Mouse (Mus musculus) limb, embryonic 11.5 days (tissue): ENCODE measurements around the gene Pcbp1. TPM values are rescaled to one million over a fixed set of nuclear protein-coding genes. Genes with fewer than 3 reads are reported as not detected.
"Not testable (repeated sequence)": the region's sequence is repeated elsewhere in the genome, so short reads cannot be mapped to it uniquely, and the experiment has no call there.

ENCODE experiments used
- ATAC-seq: fragments of 200-750 bp; cut with Nextera tagmentation; 2 replicates; pipeline ENCODE4 v1.8.0; 2017; ENCODE audit warnings: low read depth; ENCODE audit not compliant: insufficient number of reproducible peaks, low FRiP score, low TSS enrichment
- DNase-seq: peaks from one replicate; pipeline ENCODE4 v3.0.0-alpha.2; 2015; ENCODE audit warnings: low spot score
- H3K27ac ChIP-seq: fragments of 300-500 bp; sonication (generic); replicated peaks from 2 replicates; pipeline ENCODE4 v1.5.1; 2014; ENCODE audit warnings: low read depth, mild to moderate bottlenecking, low read length
- H3K27me3 ChIP-seq: fragments of 300-500 bp; sonication (generic); 2 replicates; pipeline ENCODE4 v1.6.1; 2014; ENCODE audit warnings: mild to moderate bottlenecking, low read length, mixed read lengths; ENCODE audit not compliant: control insufficient read depth, insufficient read depth
- H3K36me3 ChIP-seq: fragments of 300-500 bp; sonication (generic); 2 replicates; pipeline ENCODE4 v1.6.1; 2014; ENCODE audit warnings: mild to moderate bottlenecking, low read length, moderate library complexity, mixed read lengths; ENCODE audit not compliant: control insufficient read depth, insufficient read depth
- H3K4me1 ChIP-seq: fragments of 300-500 bp; sonication (generic); 2 replicates; pipeline ENCODE4 v1.6.1; 2014; ENCODE audit warnings: low read length, mixed read lengths; ENCODE audit not compliant: control insufficient read depth, insufficient read depth
- H3K4me2 ChIP-seq: fragments of 300-500 bp; sonication (generic); 2 replicates; pipeline ENCODE4 v1.6.1; 2014; ENCODE audit warnings: low read depth, mild to moderate bottlenecking, moderate library complexity; ENCODE audit not compliant: severe bottlenecking
- H3K4me3 ChIP-seq: fragments of 300-500 bp; sonication (generic); 2 replicates; pipeline ENCODE4 v1.5.1; 2014; ENCODE audit warnings: low read depth, low read length
- H3K9ac ChIP-seq: fragments of 300-500 bp; sonication (generic); 2 replicates; pipeline ENCODE4 v1.6.1; 2014; ENCODE audit warnings: mild to moderate bottlenecking, low read length
- H3K9me3 ChIP-seq: fragments of 300-500 bp; sonication (generic); 2 replicates; pipeline ENCODE4 v1.6.1; 2016; ENCODE audit warnings: low read length; ENCODE audit not compliant: control insufficient read depth
- WGBS: fragments of 180-500 bp; shearing (Covaris S2); extraction: QIAGEN DNeasy Blood & Tissue Kit; methylation state at CpG from one replicate; pipeline ENCODE4 v1.1.7; 2014; 5-methylcytosine and 5-hydroxymethylcytosine counted together
- polyA plus RNA-seq: library from polyadenylated mRNA; unstranded; fragments of >200 nt; fragmentation: Nextera tagmentation; extraction: Ambion mirVana; gene quantifications from 2 replicates; pipeline ENCODE4 v1.2.1, GENCODE M21; 2014

The Pcbp1 gene
- 499 and 548 TPM in 2 replicates for polyA plus RNA-seq

GRCm38 (mm10) chr6:86526032-86526960 lies at the start of gene Pcbp1:
Gene Pcbp1, minus strand, starts transcription at chr6:86526321.
- peaks cover 2% of the 10 kb centered on the region; the same call in 1 of the 2 replicates for H3K4me1 ChIP-seq
- ATAC-seq: peak; percentile 77
- no peaks in the 10 kb centered on the region; the same call in 1 of the 2 replicates for H3K36me3 ChIP-seq
- DNase-seq: peak; percentile 98
- H3K27ac ChIP-seq: peak within 1 kb of the TSS; percentile 100
- peak within 1 kb of the TSS; percentile 100 for H3K9ac ChIP-seq
- peak within 1 kb of the TSS; percentile 84 for H3K4me3 ChIP-seq
- WGBS: under 1% methylated on average over 102 of the region's 120 CpGs
- no peaks in the 10 kb centered on the region for H3K9me3 ChIP-seq
- H3K4me2 ChIP-seq: peak within 1 kb of the TSS; percentile 89
- H3K27me3 ChIP-seq: no peaks in the 10 kb centered on the region

GRCm38 (mm10) chr6:86574495-86574894 lies 48.4 kb upstream of the Pcbp1 start:
- Histone ChIP-seq H3K27me3 (no peaks in the 10 kb centered on the region), H3K4me3 (no peak overlapping the region)
- 96% methylated on average over 3 of the region's 3 CpGs for WGBS

GRCm38 (mm10) chr6:86570830-86571229 lies 44.7 kb upstream of the Pcbp1 start:
- WGBS: 60% methylated on average over 9 of the region's 9 CpGs
- Histone ChIP-seq H3K36me3 (peaks cover 4% of the 10 kb centered on the region; the same call in 1 of the 2 replicates), H3K4me3 (no peak overlapping the region), H3K27me3 (no peaks in the 10 kb centered on the region), H3K4me2 (no peak overlapping the region), H3K9ac (no peak overlapping the region), H3K9me3 (no peaks in the 10 kb centered on the region), H3K4me1 (no peaks in the 10 kb centered on the region; the same call in 1 of the 2 replicates), H3K27ac (no peak overlapping the region)
- ATAC-seq (no peak), DNase-seq (no peak)

More at GRCm38 (mm10) chr6:86574495-86574894, 48.4 kb upstream of the Pcbp1 start:
- DNase-seq (no peak), ATAC-seq (no peak)
- no peaks in the 10 kb centered on the region; the same call in 1 of the 2 replicates for H3K4me1 ChIP-seq
- H3K9me3 ChIP-seq: no peaks in the 10 kb centered on the region
- no peak overlapping the region for H3K4me2 ChIP-seq
- H3K36me3 ChIP-seq: no peaks in the 10 kb centered on the region
- no peak overlapping the region for H3K27ac ChIP-seq
- H3K9ac ChIP-seq: no peak overlapping the region

GRCm38 (mm10) chr6:86569461-86569820 lies 43.3 kb upstream of the Pcbp1 start:
- H3K4me3 ChIP-seq: no peak overlapping the region
- DNase-seq: no peak
- H3K27ac ChIP-seq: no peak overlapping the region; the same call in 1 of the 2 replicates
- H3K9ac ChIP-seq: no peak overlapping the region; the same call in 1 of the 2 replicates
- no peaks in the 10 kb centered on the region for H3K27me3 ChIP-seq
- no peak overlapping the region for H3K4me2 ChIP-seq
- H3K9me3 ChIP-seq: no peaks in the 10 kb centered on the region
- ATAC-seq: no peak
- H3K36me3 ChIP-seq: peaks cover 9% of the 10 kb centered on the region; the same call in 1 of the 2 replicates
- 77% methylated on average over 3 of the region's 3 CpGs for WGBS
- no peaks in the 10 kb centered on the region; the same call in 1 of the 2 replicates for H3K4me1 ChIP-seq

GRCm38 (mm10) chr6:86568816-86569460 lies 42.8 kb upstream of the Pcbp1 start:
- no peak for ATAC-seq
- Histone ChIP-seq H3K27me3 (no peaks in the 10 kb centered on the region), H3K9me3 (no peaks in the 10 kb centered on the region), H3K4me3 (no peak overlapping the region), H3K4me1 (no peaks in the 10 kb centered on the region; the same call in 1 of the 2 replicates), H3K36me3 (peaks cover 9% of the 10 kb centered on the region; the same call in 1 of the 2 replicates), H3K4me2 (no peak overlapping the region), H3K27ac (no peak overlapping the region; the same call in 1 of the 2 replicates), H3K9ac (no peak overlapping the region)
- DNase-seq: no peak
- 50% methylated on average over 3 of the region's 3 CpGs for WGBS

- H3K9ac ChIP-seq: no peak overlapping the region
- H3K4me2 ChIP-seq: no peak overlapping the region
- no peak overlapping the region for H3K27ac ChIP-seq
- DNase-seq (no peak), ATAC-seq (no peak)
- H3K9me3 ChIP-seq: no peaks in the 10 kb centered on the region
- WGBS: 96% methylated on average over 2 of the region's 2 CpGs
- H3K4me1 ChIP-seq: no peaks in the 10 kb centered on the region; the same call in 1 of the 2 replicates
- peaks cover 12% of the 10 kb centered on the region; the same call in 1 of the 2 replicates for H3K36me3 ChIP-seq
- H3K4me3 ChIP-seq: no peak overlapping the region
- H3K27me3 ChIP-seq: no peaks in the 10 kb centered on the region
These were observed 39.7 kb upstream of the Pcbp1 start for GRCm38 (mm10) chr6:86565782-86566181.

GRCm38 (mm10) chr6:86557182-86557581 lies 31.1 kb upstream of the Pcbp1 start:
- not testable (repeated sequence) for H3K36me3 ChIP-seq, ATAC-seq, H3K4me2 ChIP-seq, H3K4me3 ChIP-seq, H3K4me1 ChIP-seq, H3K27me3 ChIP-seq, H3K9ac ChIP-seq, H3K27ac ChIP-seq, H3K9me3 ChIP-seq, DNase-seq
- 100% methylated on average over 1 of the region's 1 CpGs for WGBS

- peaks cover 3% of the 10 kb centered on the region for H3K36me3 ChIP-seq
- no peaks in the 10 kb centered on the region for H3K27me3 ChIP-seq
- H3K4me2 ChIP-seq: no peak overlapping the region
- DNase-seq: no peak
- no peak overlapping the region for H3K4me3 ChIP-seq
- WGBS: 97% methylated on average over 3 of the region's 3 CpGs
- no peak overlapping the region for H3K9ac ChIP-seq
- no peak for ATAC-seq
- no peaks in the 10 kb centered on the region for H3K9me3 ChIP-seq
- H3K4me1 ChIP-seq: no peaks in the 10 kb centered on the region
- no peak overlapping the region for H3K27ac ChIP-seq
These were observed 30.4 kb upstream of the Pcbp1 start for GRCm38 (mm10) chr6:86556345-86557058.
